Mouse (Mus musculus): Measurements from ENCODE around the gene Armc9.

The Armc9 gene

GRCm38 (mm10) chr1:86174602-86175001, 20.0 kb downstream of the Armc9 start:
- DNase-seq (ENCODE audit: low spot score) = no peak

GRCm38 (mm10) chr1:86176066-86176465, 21.5 kb downstream of the Armc9 start:
- DNase-seq (ENCODE audit: low spot score) = no peak

GRCm38 (mm10) chr1:86178462-86179253, 24.1 kb downstream of the Armc9 start:
- DNase-seq (ENCODE audit: low spot score) = peak; percentile 49

DNA sequence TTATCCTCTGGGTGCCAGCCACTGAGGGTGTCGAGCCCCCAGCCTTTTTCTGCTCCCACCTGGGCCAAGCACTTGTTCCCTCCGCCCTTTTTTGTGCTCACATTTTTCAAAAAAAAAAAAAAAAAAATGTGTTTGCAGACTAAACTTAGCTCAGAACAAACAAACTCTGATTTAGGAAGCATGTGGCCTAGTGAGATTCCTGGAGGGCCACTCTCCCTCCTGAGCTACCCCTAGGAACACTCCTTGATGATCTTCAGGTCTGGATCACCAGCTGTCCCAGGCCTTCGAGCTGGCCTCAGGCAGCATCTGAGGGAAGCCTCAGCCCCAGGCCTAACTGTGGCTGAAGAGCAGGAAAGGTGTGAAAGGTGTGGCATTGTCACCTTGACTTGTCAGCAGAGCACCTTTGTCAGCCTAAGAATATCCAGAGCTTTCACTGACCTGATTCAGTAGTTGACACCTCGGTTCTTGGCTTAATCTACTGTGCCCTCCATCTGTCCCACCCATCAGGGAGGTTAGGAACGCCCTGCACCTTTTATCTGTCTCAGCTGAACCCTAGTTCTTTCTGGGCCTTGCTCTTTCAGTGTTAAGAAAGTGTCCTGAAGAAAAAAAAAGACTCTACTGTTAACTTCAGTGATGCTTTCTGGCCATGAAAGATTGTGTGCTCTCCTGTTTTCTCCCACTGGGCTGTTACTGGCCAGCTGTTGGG, 27.6 kb downstream of the Armc9 start:
- no peak for DNase-seq (ENCODE audit: low spot score)

DNA sequence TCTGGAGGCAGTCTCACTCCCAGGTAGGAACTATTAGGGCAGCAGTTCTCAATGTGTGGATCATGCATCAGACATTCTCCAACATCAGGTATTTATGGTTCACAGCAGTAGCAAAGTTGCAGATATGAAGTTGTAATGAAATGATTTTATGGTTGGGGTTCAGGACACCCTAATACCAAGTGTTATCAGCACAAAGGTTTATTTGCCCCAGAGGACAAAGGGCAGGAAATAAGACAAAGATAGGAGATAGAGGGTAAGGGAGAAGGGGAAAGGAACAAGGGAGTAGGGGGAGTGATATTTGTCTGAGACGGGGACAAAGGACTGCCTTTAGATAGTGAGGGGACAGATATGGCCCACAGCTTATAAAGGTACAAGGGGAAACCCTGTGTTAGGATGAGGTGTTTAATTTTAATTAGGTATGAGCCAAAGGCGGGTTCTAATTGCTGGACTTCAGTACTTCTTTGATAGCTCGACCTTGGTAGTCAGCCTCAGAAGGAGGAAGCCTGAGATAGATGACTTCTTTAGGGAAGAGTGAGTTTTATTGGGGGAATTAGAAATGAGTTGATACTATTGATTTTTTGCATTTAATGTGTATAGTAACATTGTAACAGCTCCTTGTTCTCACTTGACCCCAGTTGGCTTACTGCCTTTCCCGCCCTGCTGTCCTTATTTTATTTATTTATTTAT, 29.1 kb downstream of the Armc9 start:
- DNase-seq (ENCODE audit: low spot score) = no peak

- DNase-seq (ENCODE audit: low spot score) = no peak
Observed at GRCm38 (mm10) chr1:86186762-86187161, 32.2 kb downstream of the Armc9 start.

DNA sequence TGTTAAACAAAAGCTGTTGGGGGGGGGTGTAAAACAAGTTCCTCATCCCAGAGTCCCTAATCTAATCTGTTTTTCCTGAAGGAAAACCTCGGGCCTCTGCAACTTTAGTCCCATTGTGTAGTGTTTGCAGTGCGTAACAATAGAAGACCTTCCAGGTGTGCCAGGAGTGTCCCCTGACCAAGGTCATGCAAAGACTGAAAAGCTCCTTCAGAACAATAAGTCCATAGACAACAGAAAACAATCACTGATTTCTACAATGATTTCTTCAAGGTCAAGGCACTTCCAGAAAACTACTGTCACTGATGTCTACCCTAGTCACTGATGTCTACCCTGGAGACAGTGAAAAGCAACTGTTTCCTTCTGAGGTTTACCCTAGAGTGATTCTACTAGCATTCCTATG, 33.3 kb downstream of the Armc9 start:
- no peak for DNase-seq (ENCODE audit: low spot score)

DNA sequence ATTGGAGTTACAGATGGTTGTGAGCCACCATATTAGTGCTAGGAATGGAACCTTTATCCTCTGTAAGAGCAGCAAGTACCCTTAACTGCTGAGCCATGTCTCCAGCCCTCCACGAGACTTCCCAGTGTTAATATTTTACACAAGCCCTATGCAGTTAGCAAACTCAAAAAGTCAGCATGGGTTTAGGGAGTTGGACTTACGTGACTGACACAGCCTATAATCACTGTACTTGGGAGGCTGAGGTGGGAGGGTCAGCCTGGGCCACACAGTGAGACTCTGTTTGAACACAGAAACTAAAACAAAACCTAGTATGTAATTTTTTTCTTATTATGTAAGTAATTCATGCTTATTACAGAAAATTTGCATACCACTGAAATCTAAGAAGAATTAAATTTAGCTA, 33.7 kb downstream of the Armc9 start:
- no peak for DNase-seq (ENCODE audit: low spot score)

GRCm38 (mm10) chr1:86189034-86189702, 34.6 kb downstream of the Armc9 start:
- DNase-seq (ENCODE audit: low spot score) = no peak

- no peak for DNase-seq (ENCODE audit: low spot score)
Observed at GRCm38 (mm10) chr1:86190843-86191242, 36.3 kb downstream of the Armc9 start.

DNA sequence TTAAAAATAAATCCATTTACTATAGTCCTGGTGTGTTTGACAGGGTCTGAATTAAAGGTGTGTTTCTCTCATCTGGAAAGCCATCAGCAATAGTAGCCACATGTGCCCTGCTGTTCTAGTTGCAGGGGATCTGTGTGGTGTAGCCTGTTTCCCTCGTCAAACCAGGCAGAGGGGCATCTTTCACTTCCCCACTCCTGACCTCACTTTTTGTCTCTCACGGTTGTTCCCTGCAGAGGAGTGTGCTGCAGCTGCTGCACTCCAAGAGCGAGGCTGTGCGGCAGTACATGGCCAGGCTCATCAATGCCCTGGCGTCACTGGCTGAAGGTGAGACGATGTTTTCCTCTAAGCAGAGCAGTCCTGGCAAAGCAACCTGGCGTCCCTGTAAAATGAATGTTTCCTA, 39.5 kb downstream of the Armc9 start:
- DNase-seq (ENCODE audit: low spot score) = no peak

GRCm38 (mm10) chr1:86198276-86198675, 43.7 kb downstream of the Armc9 start:
- no peak for DNase-seq (ENCODE audit: low spot score)

GRCm38 (mm10) chr1:86199026-86199425, 44.4 kb downstream of the Armc9 start:
- no peak for DNase-seq (ENCODE audit: low spot score)

DNA sequence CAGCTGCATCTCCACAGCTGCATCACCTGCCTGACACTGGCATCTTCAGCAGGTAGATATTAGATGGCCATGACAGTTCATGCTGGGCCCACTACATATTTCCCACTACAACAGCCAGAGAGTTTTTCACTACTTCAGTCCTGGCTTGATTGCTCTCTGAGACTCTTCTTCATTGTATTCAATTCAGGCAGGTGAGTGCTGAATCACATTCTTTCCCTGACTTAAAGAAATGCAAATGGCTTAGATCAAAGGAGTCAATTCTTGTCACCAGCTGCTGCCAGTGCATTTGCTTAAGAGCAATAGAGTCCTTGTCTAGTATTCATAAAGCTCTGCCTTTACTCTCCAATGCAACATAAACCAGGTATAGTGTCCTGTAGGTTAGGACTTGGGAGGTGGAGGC, 46.7 kb downstream of the Armc9 start:
- DNase-seq (ENCODE audit: low spot score) = no peak

DNA sequence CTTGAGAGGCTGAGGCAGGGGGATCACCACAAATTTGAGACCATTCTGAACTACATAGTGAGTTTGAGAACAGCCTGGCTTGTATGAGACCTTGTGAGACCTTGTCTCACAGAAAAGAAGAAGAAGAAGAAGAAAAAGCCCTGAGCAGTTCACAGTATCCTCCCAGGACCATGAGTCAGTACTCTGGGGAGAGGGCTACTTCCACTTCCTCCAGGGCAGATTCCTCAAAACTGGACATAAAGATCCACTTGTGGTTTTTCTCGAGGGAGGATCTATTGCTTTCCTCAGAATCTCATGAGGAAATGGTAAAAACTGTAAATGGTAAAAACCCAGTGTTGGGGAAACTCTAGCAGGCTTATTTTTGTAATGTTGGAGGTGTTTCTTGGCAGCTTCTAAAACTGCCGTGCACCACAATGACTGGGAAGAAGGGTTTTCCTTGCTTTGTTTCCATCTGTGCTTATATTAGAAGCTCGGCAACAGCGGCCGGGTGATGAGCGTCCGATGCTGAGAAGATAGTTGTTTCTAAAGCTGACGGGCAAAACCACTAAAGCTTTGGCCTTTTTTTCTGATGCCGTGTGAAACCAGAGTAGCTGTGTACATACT, 48.1 kb downstream of the Armc9 start:
- no peak for DNase-seq (ENCODE audit: low spot score)

DNA sequence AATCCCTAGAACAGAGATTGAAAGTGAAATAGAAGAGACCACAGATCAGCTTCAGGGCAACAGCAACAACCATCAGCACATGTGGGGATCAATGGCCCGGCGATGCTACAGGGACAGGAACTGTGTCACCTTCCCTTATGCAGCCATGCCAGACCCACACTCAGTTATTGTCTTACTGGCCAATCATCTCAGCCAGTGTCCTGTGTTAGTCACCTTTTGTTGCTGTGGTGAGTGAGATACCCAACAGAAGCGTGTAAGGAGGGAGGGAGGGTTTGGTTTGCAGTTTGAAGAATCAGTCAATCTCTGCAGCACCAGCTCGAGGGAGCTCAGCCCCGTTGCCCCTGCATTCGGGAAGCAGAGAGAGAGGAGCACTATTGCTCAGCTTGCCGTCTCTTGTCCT, 56.1 kb downstream of the Armc9 start:
- no peak for DNase-seq (ENCODE audit: low spot score)

GRCm38 (mm10) chr1:86211498-86211897, 56.9 kb downstream of the Armc9 start:
- DNase-seq (ENCODE audit: low spot score) = no peak

DNA sequence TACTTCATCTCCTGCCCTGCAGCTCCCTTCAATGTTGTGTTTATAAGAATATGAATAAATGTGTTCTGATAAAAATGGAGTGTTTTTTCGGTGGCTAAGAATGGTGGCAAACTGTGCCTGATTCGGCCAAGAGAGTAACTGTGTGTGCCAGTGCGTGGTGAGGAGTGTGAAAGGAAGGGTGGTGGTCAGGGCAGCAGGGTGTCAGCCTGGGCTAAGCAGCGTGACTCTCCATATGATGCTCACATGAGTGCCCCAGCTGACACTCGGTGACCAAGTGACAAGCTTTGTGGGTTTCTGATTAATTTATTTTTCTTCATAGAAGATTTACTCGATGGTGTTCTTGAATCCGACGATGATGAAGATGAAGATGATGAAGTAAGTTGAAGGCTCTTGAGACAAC, 58.2 kb downstream of the Armc9 start:
- DNase-seq (ENCODE audit: low spot score) = no peak

DNA sequence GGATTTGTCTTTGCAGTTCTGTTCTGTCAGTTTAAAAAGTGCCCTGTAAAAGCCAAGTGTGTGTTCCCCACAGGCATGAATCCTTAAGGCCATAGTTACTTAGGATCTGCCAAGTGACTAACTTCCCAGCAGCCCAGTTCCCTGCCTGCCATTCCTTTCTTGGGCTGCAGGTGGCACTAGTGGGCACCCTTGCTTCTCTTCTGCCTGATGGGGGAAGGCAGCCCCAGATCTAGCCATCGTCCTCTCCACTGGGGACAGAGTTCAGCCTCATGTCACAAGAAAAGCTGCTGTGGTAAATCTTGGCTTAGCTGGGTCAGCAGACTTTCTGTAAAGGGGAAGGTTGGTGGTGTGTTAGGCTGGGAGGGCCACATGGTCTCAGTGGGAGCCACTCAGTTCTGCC, 59.6 kb downstream of the Armc9 start:
- DNase-seq (ENCODE audit: low spot score) = peak; percentile 27

GRCm38 (mm10) chr1:86215297-86215696, 60.7 kb downstream of the Armc9 start:
- DNase-seq (ENCODE audit: low spot score) = peak; percentile 15

DNA sequence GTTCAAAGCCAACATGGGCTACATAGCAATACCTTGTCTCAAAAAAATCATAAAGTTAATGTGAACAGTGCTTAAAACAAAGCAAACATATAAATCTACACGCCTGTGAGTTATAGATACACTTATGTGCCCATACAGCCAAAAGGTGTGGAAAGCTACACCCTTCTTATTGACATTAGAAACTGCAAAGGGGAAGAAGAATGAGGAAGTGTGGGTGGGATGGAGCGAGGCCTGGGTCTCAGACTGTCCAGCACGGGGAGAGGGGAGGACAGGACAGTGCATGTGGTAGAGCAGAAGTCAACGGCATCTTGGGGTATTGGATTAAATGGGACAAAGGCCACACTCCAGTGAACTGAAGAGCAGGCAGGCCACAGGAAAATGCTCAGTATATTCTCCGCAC, 61.8 kb downstream of the Armc9 start:
- DNase-seq (ENCODE audit: low spot score) = no peak

DNA sequence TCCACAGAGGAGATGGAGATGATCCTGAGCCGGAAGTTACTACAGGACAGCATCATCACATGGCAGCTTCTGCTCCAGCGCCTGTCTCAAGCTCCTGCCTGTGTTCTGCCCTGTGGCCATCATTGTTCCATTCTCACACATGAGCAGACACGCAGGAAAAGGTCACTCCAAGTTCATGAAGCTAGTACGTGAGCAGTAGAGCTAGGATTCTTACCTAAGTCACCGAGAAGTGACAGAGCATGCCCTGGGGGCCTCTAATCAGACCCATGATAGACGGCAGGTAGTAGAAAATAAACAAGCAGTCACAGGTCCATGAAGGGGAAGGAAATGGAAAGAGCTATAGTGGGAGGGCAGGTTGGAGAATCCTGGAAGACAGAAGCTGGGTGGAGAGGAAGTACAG, 63.4 kb downstream of the Armc9 start:
- DNase-seq (ENCODE audit: low spot score) = peak; percentile 45

Data from testis, postnatal 14 days (tissue).